Mouse (Mus musculus): ENCODE results near the gene Plcg1. TPM values are rescaled to one million over a fixed set of nuclear protein-coding genes. Genes with fewer than 3 reads are reported as not detected.

The Plcg1 gene
- polyA plus RNA-seq, 1 experiment from 2014 or later, result 68.0 TPM

DNA sequence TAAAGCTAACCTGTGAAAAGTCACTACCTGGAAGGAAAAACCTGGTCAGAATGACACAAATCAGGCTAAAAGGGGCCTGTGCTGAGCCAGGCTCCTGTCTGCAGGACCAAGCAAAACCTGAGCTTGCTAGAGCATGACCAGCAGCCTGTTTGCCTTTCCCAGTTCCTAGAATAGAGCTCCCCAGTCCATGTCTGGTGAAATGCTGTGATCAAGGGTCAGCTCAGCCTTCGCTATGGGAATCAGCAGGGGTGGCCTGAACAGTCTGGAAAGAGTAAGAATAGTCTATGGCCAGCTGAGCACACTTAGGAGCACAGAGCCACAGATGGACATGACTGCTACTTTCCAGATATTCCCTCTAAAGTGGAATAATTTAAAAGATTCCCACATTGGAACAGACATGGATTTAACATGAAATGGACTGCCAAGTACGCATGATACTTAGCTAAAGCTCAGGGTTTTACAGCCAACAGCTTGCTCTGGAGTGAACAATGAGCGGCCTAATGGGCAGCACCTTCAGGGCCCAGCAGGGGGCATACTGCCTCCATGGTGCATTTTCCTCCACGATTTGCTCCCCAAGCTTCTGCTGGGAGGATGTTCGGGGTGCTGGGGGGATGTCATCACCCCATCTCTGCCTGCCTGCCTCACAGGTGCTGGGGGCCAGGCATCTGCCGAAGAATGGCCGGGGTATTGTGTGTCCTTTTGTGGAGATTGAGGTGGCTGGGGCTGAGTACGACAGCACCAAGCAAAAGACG lies 29.5 kb downstream of the Plcg1 start:
- no peak overlapping the region for H3K27ac ChIP-seq (replicated peaks)
- no peaks in the 10 kb centered on the region for H3K27me3 ChIP-seq
- H3K4me2 ChIP-seq, result no peak overlapping the region
- no peak overlapping the region for H3K4me3 ChIP-seq
- H3K9ac ChIP-seq, result no peak overlapping the region
- no peaks in the 10 kb centered on the region for H3K4me1 ChIP-seq (replicated peaks)
- H3K36me3 ChIP-seq, result peaks cover 96% of the 10 kb centered on the region
- WGBS, result 89% methylated on average over 9 of the region's 9 CpGs
- H3K9me3 ChIP-seq, result no peaks in the 10 kb centered on the region
- ATAC-seq (ENCODE audit: low read depth), result no peak

DNA sequence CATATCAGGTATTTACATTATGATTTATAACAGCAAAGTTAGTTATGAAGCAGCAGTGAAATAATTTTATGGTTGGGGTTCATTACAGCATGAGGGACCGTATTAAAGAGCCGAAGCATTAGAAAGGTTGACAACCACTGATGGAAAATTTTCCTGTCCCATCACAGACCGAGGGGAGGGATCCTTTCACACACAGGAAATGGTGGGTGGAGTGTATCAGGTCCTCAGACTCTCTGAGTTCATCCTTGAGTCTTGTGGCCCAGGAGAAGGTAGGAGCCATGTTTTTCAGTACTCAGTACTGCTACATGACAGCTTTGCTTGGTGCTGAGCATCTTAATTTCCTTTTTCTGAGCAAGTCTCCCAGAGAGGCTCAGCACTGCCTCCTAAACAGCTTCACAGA lies 32.7 kb downstream of the Plcg1 start:
- Histone ChIP-seq H3K4me1 (replicated peaks) (no peaks in the 10 kb centered on the region; the same call in 1 of the 2 replicates), H3K4me3 (no peak overlapping the region), H3K27ac (replicated peaks) (no peak overlapping the region), H3K9me3 (no peaks in the 10 kb centered on the region), H3K27me3 (no peaks in the 10 kb centered on the region), H3K36me3 (peaks cover 81% of the 10 kb centered on the region), H3K4me2 (no peak overlapping the region), H3K9ac (no peak overlapping the region)
- 94% methylated on average over 3 of the region's 3 CpGs for WGBS
- no peak for ATAC-seq (ENCODE audit: low read depth)

DNA sequence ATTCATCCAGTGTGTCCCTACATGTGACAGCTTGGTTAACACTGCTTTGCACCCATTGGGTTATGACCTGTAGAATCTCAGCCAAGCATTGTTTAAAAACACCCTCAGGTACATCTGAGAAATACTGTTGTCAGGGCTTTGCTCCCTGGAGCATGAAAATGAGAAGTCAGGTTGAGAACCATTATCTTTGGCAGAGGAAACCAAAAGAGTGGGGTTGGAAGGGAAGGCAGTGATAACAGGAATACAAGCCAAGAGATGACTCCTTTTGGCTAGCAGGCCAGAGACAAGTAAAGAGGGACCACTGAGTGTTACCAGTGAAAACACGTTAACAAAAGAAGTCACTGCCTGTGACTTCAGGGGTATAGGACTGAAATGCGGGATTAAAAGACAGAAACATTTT lies 33.3 kb downstream of the Plcg1 start:
- Histone ChIP-seq H3K9ac (no peak overlapping the region), H3K27me3 (no peaks in the 10 kb centered on the region), H3K4me2 (no peak overlapping the region), H3K27ac (replicated peaks) (no peak overlapping the region), H3K4me3 (no peak overlapping the region), H3K9me3 (no peaks in the 10 kb centered on the region), H3K36me3 (peaks cover 81% of the 10 kb centered on the region), H3K4me1 (replicated peaks) (no peaks in the 10 kb centered on the region; the same call in 1 of the 2 replicates)
- no peak for ATAC-seq (ENCODE audit: low read depth)
- 96% methylated on average over 2 of the region's 2 CpGs for WGBS

GRCm38 (mm10) chr2:160765096-160765495 lies 34.0 kb downstream of the Plcg1 start:
- Histone ChIP-seq H3K27ac (replicated peaks) (no peak overlapping the region), H3K27me3 (no peaks in the 10 kb centered on the region), H3K4me1 (replicated peaks) (no peaks in the 10 kb centered on the region; the same call in 1 of the 2 replicates), H3K9ac (no peak overlapping the region), H3K9me3 (no peaks in the 10 kb centered on the region), H3K36me3 (peaks cover 76% of the 10 kb centered on the region), H3K4me2 (no peak overlapping the region), H3K4me3 (no peak overlapping the region)
- 81% methylated on average over 3 of the region's 3 CpGs for WGBS
- no peak for ATAC-seq (ENCODE audit: low read depth)

DNA sequence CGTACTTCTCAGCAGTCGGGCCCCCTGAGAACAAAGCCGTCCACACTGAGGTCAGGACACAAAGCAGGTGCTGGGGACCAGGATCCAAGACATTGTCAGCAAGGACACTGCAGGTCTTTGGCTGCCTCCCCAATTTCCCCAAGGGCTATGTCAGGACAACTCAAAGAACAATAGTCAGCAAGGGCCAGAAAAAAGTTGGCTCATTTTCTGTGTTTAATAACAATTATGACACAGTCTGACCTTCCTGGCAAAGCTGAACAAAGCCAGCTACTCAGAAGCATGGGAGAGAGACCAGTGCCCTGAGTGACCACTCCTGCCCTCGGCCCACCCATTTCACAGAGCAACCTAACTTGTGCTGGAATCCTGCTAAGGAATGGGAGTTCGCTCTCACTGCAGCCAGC lies 35.3 kb downstream of the Plcg1 start:
- Histone ChIP-seq H3K36me3 (peaks cover 71% of the 10 kb centered on the region), H3K4me1 (replicated peaks) (no peaks in the 10 kb centered on the region; the same call in 1 of the 2 replicates), H3K9me3 (no peaks in the 10 kb centered on the region), H3K9ac (no peak overlapping the region), H3K4me3 (no peak overlapping the region), H3K27ac (replicated peaks) (no peak overlapping the region), H3K4me2 (no peak overlapping the region), H3K27me3 (no peaks in the 10 kb centered on the region)
- no peak for ATAC-seq (ENCODE audit: low read depth)
- WGBS, result 59% methylated on average over 5 of the region's 5 CpGs

DNA sequence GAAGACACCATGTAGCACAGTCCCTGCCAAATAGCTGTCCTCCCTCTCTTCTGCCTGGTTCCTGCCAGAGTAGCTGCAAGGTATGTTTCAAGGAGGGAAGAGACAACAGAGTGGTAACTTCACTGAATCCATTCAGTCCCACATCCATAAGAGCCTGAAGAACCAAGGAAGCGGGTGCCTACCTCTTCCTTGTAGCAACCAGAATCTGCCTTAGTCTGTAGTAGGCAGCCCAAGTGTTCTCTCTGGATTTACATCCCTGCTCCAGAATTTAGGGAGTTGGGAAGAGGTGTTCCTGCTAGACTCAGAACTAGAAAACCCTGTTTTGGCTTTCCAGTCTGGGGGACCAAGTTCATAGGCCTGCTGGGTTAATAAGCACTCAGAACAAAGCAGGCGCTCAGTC lies 36.1 kb downstream of the Plcg1 start:
- H3K36me3 ChIP-seq, result peaks cover 62% of the 10 kb centered on the region
- no peaks in the 10 kb centered on the region for H3K27me3 ChIP-seq
- WGBS, result 97% methylated on average over 2 of the region's 2 CpGs

DNA sequence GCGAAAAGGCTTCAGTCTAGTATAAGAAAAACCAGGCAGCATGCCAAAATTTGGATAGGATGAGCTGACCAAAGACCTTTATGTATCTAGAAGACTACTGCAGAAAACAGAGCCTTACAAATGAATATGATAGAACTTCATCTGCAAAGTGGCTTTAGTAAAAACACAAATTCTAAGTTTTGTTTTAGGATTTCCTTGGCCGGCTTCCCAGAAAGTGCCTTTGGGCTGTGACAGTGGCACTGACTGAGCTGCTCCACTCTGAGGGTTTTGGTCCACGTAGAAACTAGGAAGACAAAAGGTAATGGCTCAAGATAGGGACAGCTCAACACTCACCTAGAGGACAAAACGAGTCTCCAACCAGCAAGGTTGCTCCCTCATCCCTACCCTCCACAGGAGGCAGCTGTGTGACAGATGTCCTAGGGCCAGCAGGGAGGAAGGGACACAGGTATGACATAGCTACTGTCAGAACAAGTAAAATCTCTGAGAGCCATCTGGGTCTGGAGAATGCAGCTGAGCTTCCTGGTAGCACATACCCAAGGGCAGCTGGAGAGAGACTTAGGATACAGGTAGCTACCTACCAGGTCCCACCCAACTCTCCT lies 37.1 kb downstream of the Plcg1 start:
- Histone ChIP-seq H3K27ac (replicated peaks) (no peak overlapping the region), H3K4me1 (replicated peaks) (no peaks in the 10 kb centered on the region; the same call in 1 of the 2 replicates), H3K9me3 (no peaks in the 10 kb centered on the region), H3K27me3 (no peaks in the 10 kb centered on the region), H3K4me2 (no peak overlapping the region), H3K4me3 (no peak overlapping the region), H3K36me3 (peaks cover 52% of the 10 kb centered on the region), H3K9ac (no peak overlapping the region)
- 82% methylated on average over 4 of the region's 4 CpGs for WGBS
- ATAC-seq (ENCODE audit: low read depth), result no peak

More for the DNA sequence above, 36.1 kb downstream of the Plcg1 start:
- no peak overlapping the region for H3K4me2 ChIP-seq
- no peak for ATAC-seq (ENCODE audit: low read depth)
- H3K9ac ChIP-seq, result no peak overlapping the region
- no peaks in the 10 kb centered on the region for H3K9me3 ChIP-seq
- 0 out of 2 replicates have a peak overlapping the region, but pooled peaks have one; percentile 7 for H3K27ac ChIP-seq (replicated peaks)
- H3K4me1 ChIP-seq (replicated peaks), result no peaks in the 10 kb centered on the region; the same call in 1 of the 2 replicates
- no peak overlapping the region for H3K4me3 ChIP-seq

GRCm38 (mm10) chr2:160768997-160769396 lies 37.9 kb downstream of the Plcg1 start:
- Histone ChIP-seq H3K27me3 (no peaks in the 10 kb centered on the region), H3K36me3 (peaks cover 44% of the 10 kb centered on the region), H3K4me3 (no peak overlapping the region), H3K4me1 (replicated peaks) (no peaks in the 10 kb centered on the region; the same call in 1 of the 2 replicates), H3K4me2 (no peak overlapping the region), H3K9ac (no peak overlapping the region), H3K9me3 (no peaks in the 10 kb centered on the region), H3K27ac (replicated peaks) (no peak overlapping the region)
- ATAC-seq (ENCODE audit: low read depth), result no peak
- WGBS, result 98% methylated on average over 2 of the region's 2 CpGs

GRCm38 (mm10) chr2:160770409-160770808 lies 39.3 kb downstream of the Plcg1 start:
- ATAC-seq (ENCODE audit: low read depth), result no peak
- no peak overlapping the region for H3K4me2 ChIP-seq
- peaks cover 33% of the 10 kb centered on the region for H3K36me3 ChIP-seq
- H3K27ac ChIP-seq (replicated peaks), result no peak overlapping the region
- no peaks in the 10 kb centered on the region; the same call in 1 of the 2 replicates for H3K4me1 ChIP-seq (replicated peaks)
- no peaks in the 10 kb centered on the region for H3K9me3 ChIP-seq
- no peaks in the 10 kb centered on the region for H3K27me3 ChIP-seq
- no peak overlapping the region for H3K4me3 ChIP-seq
- H3K9ac ChIP-seq, result no peak overlapping the region

GRCm38 (mm10) chr2:160770871-160771270 lies 39.8 kb downstream of the Plcg1 start:
- WGBS, result 85% methylated on average over 1 of the region's 1 CpGs
- Histone ChIP-seq H3K36me3 (peaks cover 30% of the 10 kb centered on the region), H3K4me2 (no peak overlapping the region), H3K27ac (replicated peaks) (no peak overlapping the region), H3K9me3 (no peaks in the 10 kb centered on the region), H3K4me3 (no peak overlapping the region), H3K27me3 (no peaks in the 10 kb centered on the region), H3K4me1 (replicated peaks) (no peaks in the 10 kb centered on the region; the same call in 1 of the 2 replicates), H3K9ac (no peak overlapping the region)
- no peak for ATAC-seq (ENCODE audit: low read depth)

GRCm38 (mm10) chr2:160771325-160772276 lies 40.5 kb downstream of the Plcg1 start:
- no peak for ATAC-seq (ENCODE audit: low read depth)
- no peaks in the 10 kb centered on the region for H3K9me3 ChIP-seq
- H3K27me3 ChIP-seq, result no peaks in the 10 kb centered on the region
- peaks cover 23% of the 10 kb centered on the region for H3K36me3 ChIP-seq
- no peaks in the 10 kb centered on the region for H3K4me1 ChIP-seq (replicated peaks)
- no peak overlapping the region; the same call in 1 of the 2 replicates for H3K27ac ChIP-seq (replicated peaks)
- 89% methylated on average over 8 of the region's 8 CpGs for WGBS
- H3K4me3 ChIP-seq, result no peak overlapping the region
- H3K4me2 ChIP-seq, result no peak overlapping the region
- H3K9ac ChIP-seq, result no peak overlapping the region

DNA sequence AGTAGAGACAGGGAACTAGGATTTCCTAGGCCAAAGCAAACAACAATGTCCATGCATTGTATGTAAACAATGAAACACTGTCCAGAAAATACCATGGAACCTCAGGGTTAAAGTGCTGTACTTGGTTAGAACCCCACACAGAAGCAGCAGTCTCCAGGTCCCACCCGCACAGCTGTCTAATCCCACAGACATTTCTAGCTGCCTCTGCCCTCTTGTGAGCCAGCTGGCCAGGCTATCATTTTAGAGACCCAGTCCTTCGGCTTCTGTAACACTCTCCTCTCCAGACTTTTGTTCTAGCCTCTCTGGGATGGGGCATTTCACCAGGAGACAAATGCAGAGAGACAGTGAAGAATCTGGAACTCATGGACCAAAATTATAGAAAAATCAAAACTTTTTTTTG lies 46.9 kb downstream of the Plcg1 start:
- H3K4me3 ChIP-seq, result no peak overlapping the region
- no peak overlapping the region for H3K27ac ChIP-seq (replicated peaks)
- peaks cover 32% of the 10 kb centered on the region for H3K36me3 ChIP-seq
- no peaks in the 10 kb centered on the region for H3K27me3 ChIP-seq
- no peaks in the 10 kb centered on the region for H3K9me3 ChIP-seq
- no peak overlapping the region for H3K9ac ChIP-seq
- 82% methylated on average over 2 of the region's 2 CpGs for WGBS
- no peak overlapping the region for H3K4me2 ChIP-seq
- H3K4me1 ChIP-seq (replicated peaks), result no peaks in the 10 kb centered on the region
- no peak for ATAC-seq (ENCODE audit: low read depth)

All from neural tube, embryonic 13.5 days (tissue).